Mouse (Mus musculus): ENCODE measurements around the gene Cers2.
"Not testable (repeated sequence)": the region's sequence is repeated elsewhere in the genome, so short reads cannot be mapped to it uniquely, and the experiment has no call there.

Cers2 gene

DNA sequence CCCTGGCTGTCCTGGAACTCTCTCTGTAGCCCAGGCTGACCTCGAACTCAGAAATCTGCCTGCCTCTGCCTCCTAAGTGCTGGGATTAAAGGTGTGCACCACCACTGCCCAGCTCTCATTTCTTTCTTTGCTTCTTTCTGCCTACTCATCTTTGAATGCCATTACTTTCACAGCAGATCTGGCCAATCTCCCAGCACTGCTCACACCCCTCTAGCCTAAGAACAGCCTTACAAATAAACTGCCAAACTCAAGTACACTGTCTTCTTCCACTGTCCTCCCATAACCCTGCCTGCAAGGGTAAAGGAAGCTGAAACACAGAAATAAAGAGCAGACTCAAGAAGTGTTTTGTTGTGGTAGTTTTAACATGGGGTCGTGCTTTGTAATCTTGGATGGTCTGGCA lies 43.2 kb downstream of the Cers2 start:
- H3K27me3 ChIP-seq (ENCODE audit: insufficient read depth, low read length): no peaks in the 10 kb centered on the region
- no peak for TF ChIP-seq NANOG (IDR thresholded peaks at IDR 0.05; ENCODE audit: borderline replicate concordance, low read length)
- TF ChIP-seq CTCF (conservative IDR thresholded peaks at IDR 0.05; ENCODE audit: low read length): no peak
- TF ChIP-seq POU5F1 (IDR thresholded peaks at IDR 0.05; ENCODE audit: borderline replicate concordance, low read length): no peak
- no peaks in the 10 kb centered on the region for H3K9me3 ChIP-seq (ENCODE audit: low read length)
- peaks cover 19% of the 10 kb centered on the region for H3K36me3 ChIP-seq (ENCODE audit: insufficient read depth, low read length)
- H3K4me1 ChIP-seq (replicated peaks; ENCODE audit: low read depth, low read length): peaks cover 8% of the 10 kb centered on the region
- no peak overlapping the region for H3K4me3 ChIP-seq (replicated peaks; ENCODE audit: low read length)

DNA sequence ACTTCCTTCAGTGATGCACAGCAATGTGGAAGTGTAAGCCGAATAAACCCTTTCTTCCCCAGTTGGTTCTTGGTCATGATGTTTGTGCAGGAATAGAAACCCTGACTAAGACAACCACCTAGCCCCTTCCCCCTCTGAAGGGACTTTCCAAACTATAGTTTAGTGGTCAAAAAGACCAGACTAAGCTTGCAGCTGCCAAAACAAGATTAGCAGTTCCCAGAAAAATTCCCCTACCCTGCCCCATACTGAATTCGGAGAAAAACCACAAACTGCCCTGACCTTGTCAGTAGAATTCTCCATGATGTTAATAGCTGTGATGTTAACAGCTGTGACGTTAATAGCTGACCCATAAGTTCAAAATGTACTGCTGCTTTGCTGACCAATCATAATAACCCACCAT lies 45.7 kb downstream of the Cers2 start:
- H3K9me3 ChIP-seq (ENCODE audit: low read length); H3K4me3 ChIP-seq (replicated peaks; ENCODE audit: low read length); H3K36me3 ChIP-seq (ENCODE audit: insufficient read depth, low read length); H3K4me1 ChIP-seq (replicated peaks; ENCODE audit: low read depth, low read length); H3K27me3 ChIP-seq (ENCODE audit: insufficient read depth, low read length): not testable (repeated sequence)

DNA sequence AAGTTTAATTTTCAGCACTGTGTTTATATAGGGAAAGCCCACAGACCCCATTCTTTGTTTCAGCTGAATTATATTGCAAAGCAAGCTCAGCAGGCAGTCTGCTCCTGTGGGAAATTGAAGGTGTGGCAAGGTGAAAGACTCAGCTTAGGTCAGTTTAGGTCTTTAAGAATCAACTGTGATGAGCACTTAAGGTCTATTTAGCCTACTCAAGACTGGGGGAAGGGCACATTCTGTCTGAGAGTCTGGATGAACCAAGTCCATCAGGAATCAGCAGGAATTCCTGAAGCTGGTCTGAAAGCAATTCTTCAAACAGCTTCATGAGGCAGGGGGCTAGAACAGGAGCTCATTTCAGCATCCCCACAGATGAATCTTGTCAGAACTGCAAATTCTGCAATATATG lies 55.5 kb downstream of the Cers2 start:
- TF ChIP-seq POU5F1 (IDR thresholded peaks at IDR 0.05; ENCODE audit: borderline replicate concordance, low read length) (no peak), NANOG (IDR thresholded peaks at IDR 0.05; ENCODE audit: borderline replicate concordance, low read length) (peak; percentile 89), CTCF (conservative IDR thresholded peaks at IDR 0.05; ENCODE audit: low read length) (no peak)
- Histone ChIP-seq H3K9me3 (ENCODE audit: low read length) (peaks cover 32% of the 10 kb centered on the region), H3K4me1 (replicated peaks; ENCODE audit: low read depth, low read length) (peaks cover 7% of the 10 kb centered on the region), H3K36me3 (ENCODE audit: insufficient read depth, low read length) (no peaks in the 10 kb centered on the region), H3K4me3 (replicated peaks; ENCODE audit: low read length) (no peak overlapping the region), H3K27me3 (ENCODE audit: insufficient read depth, low read length) (no peaks in the 10 kb centered on the region)

Measured in E14TG2a.4 (cell line).